Mouse (Mus musculus): Measurements from ENCODE around the gene Gm21976. TPM values are rescaled to one million over a fixed set of nuclear protein-coding genes. Genes with fewer than 3 reads are reported as not detected.

Gm21976 gene
- not detected for polyA plus RNA-seq (2012; fragmentation: generic; extraction: Trizol)

GRCm38 (mm10) chr13:98279686-98280085 is at the start of gene Gm21976:
Gene Gm21976 (plus strand): TSS chr13:98279887.
- TF ChIP-seq TCF12 (IDR thresholded peaks at IDR 0.05; ENCODE audit: insufficient read depth, poor library complexity, severe bottlenecking) = no peak
- no peak for TF ChIP-seq MYOG (IDR thresholded peaks at IDR 0.05; ENCODE audit: control insufficient read depth in 1 of 3, insufficient read depth in 1 of 3, insufficient read length in 2 of 3, low read depth in 2 of 3)
- no peak for TF ChIP-seq REST (IDR thresholded peaks at IDR 0.05; ENCODE audit: insufficient read depth, insufficient read length)
- TF ChIP-seq SRF (IDR thresholded peaks at IDR 0.05; ENCODE audit: control insufficient read depth, insufficient read length, low read depth) = no peak
- no peak for TF ChIP-seq POLR2A (IDR thresholded peaks at IDR 0.05; ENCODE audit: insufficient read length, low read depth)
- no peak for TF ChIP-seq E2F4 (IDR thresholded peaks at IDR 0.05; ENCODE audit: insufficient read depth)
- TF ChIP-seq USF1 (IDR thresholded peaks at IDR 0.05; ENCODE audit: low read depth) = no peak
- TF ChIP-seq CEBPB (IDR thresholded peaks at IDR 0.05; ENCODE audit: insufficient read depth, poor library complexity, severe bottlenecking) = no peak
- no peak for TF ChIP-seq MYOD1 (IDR thresholded peaks at IDR 0.05; ENCODE audit: control insufficient read depth in 1 of 3, insufficient read length in 2 of 3, low read depth in 2 of 3)
- TF ChIP-seq TCF3 (IDR thresholded peaks at IDR 0.05; ENCODE audit: insufficient read length, low read depth) = no peak
- no peak for TF ChIP-seq POLR2AphosphoS2 (IDR thresholded peaks at IDR 0.05; ENCODE audit: insufficient read length, low read depth)
- no peak for TF ChIP-seq MAX (IDR thresholded peaks at IDR 0.05; ENCODE audit: low read depth)

GRCm38 (mm10) chr13:98230511-98230910 is 49.2 kb upstream of the Gm21976 start:
- TF ChIP-seq POLR2A (IDR thresholded peaks at IDR 0.05; ENCODE audit: insufficient read length, low read depth) = no peak
- no peak for TF ChIP-seq CEBPB (IDR thresholded peaks at IDR 0.05; ENCODE audit: insufficient read depth, poor library complexity, severe bottlenecking)
- no peak for TF ChIP-seq E2F4 (IDR thresholded peaks at IDR 0.05; ENCODE audit: insufficient read depth)
- TF ChIP-seq REST (IDR thresholded peaks at IDR 0.05; ENCODE audit: insufficient read depth, insufficient read length) = no peak
- TF ChIP-seq TCF12 (IDR thresholded peaks at IDR 0.05; ENCODE audit: insufficient read depth, poor library complexity, severe bottlenecking) = no peak
- no peak for TF ChIP-seq MAX (IDR thresholded peaks at IDR 0.05; ENCODE audit: low read depth)
- Histone ChIP-seq H3K27me3 (ENCODE audit: control insufficient read depth, insufficient read depth, insufficient read length) (peaks cover 11% of the 10 kb centered on the region), H3K36me3 (ENCODE audit: control insufficient read depth, insufficient read depth) (no peaks in the 10 kb centered on the region), H3K4me3 (no peak overlapping the region), H3K4me2 (ENCODE audit: low read depth) (no peak overlapping the region), H3ac (ENCODE audit: control insufficient read depth, insufficient read length) (no peak overlapping the region), H3K79me2 (ENCODE audit: control insufficient read depth, insufficient read depth) (no peaks in the 10 kb centered on the region)

More at GRCm38 (mm10) chr13:98279686-98280085, at the start of gene Gm21976:
- H3ac ChIP-seq (ENCODE audit: control insufficient read depth, insufficient read length) = no peak within 1 kb of the TSS
- H3K4me3 ChIP-seq = no peak within 1 kb of the TSS
- no peaks in the 10 kb centered on the region for H3K27me3 ChIP-seq (ENCODE audit: control insufficient read depth, insufficient read depth, insufficient read length)
- H3K36me3 ChIP-seq (ENCODE audit: control insufficient read depth, insufficient read depth) = no peaks in the 10 kb centered on the region
- no peaks in the 10 kb centered on the region for H3K79me2 ChIP-seq (ENCODE audit: control insufficient read depth, insufficient read depth)
- no peak within 1 kb of the TSS for H3K4me2 ChIP-seq (ENCODE audit: low read depth)

GRCm38 (mm10) chr13:98235451-98235850 is 44.2 kb upstream of the Gm21976 start:
- Histone ChIP-seq H3K4me3 (no peak overlapping the region), H3K4me2 (ENCODE audit: low read depth) (no peak overlapping the region), H3K36me3 (ENCODE audit: control insufficient read depth, insufficient read depth) (no peaks in the 10 kb centered on the region), H3K27me3 (ENCODE audit: control insufficient read depth, insufficient read depth, insufficient read length) (peaks cover 12% of the 10 kb centered on the region), H3K79me2 (ENCODE audit: control insufficient read depth, insufficient read depth) (no peaks in the 10 kb centered on the region), H3ac (ENCODE audit: control insufficient read depth, insufficient read length) (no peak overlapping the region)
- no peak for TF ChIP-seq POLR2AphosphoS2 (IDR thresholded peaks at IDR 0.05; ENCODE audit: insufficient read length, low read depth)
- TF ChIP-seq POLR2A (IDR thresholded peaks at IDR 0.05; ENCODE audit: insufficient read length, low read depth) = no peak
- no peak for TF ChIP-seq CEBPB (IDR thresholded peaks at IDR 0.05; ENCODE audit: insufficient read depth, poor library complexity, severe bottlenecking)
- TF ChIP-seq E2F4 (IDR thresholded peaks at IDR 0.05; ENCODE audit: insufficient read depth) = no peak
- TF ChIP-seq MAX (IDR thresholded peaks at IDR 0.05; ENCODE audit: low read depth) = no peak
- TF ChIP-seq MYOD1 (IDR thresholded peaks at IDR 0.05; ENCODE audit: control insufficient read depth in 1 of 3, insufficient read length in 2 of 3, low read depth in 2 of 3) = no peak
- no peak for TF ChIP-seq REST (IDR thresholded peaks at IDR 0.05; ENCODE audit: insufficient read depth, insufficient read length)
- TF ChIP-seq USF1 (IDR thresholded peaks at IDR 0.05; ENCODE audit: low read depth) = no peak
- TF ChIP-seq MYOG (IDR thresholded peaks at IDR 0.05; ENCODE audit: control insufficient read depth in 1 of 3, insufficient read depth in 1 of 3, insufficient read length in 2 of 3, low read depth in 2 of 3) = no peak

- TF ChIP-seq MYOD1 (IDR thresholded peaks at IDR 0.05; ENCODE audit: control insufficient read depth in 1 of 3, insufficient read length in 2 of 3, low read depth in 2 of 3) (no peak), TCF12 (IDR thresholded peaks at IDR 0.05; ENCODE audit: insufficient read depth, poor library complexity, severe bottlenecking) (no peak), E2F4 (IDR thresholded peaks at IDR 0.05; ENCODE audit: insufficient read depth) (no peak), POLR2A (IDR thresholded peaks at IDR 0.05; ENCODE audit: insufficient read length, low read depth) (no peak), MAX (IDR thresholded peaks at IDR 0.05; ENCODE audit: low read depth) (no peak), USF1 (IDR thresholded peaks at IDR 0.05; ENCODE audit: low read depth) (no peak), MYOG (IDR thresholded peaks at IDR 0.05; ENCODE audit: control insufficient read depth in 1 of 3, insufficient read depth in 1 of 3, insufficient read length in 2 of 3, low read depth in 2 of 3) (no peak), TCF3 (IDR thresholded peaks at IDR 0.05; ENCODE audit: insufficient read length, low read depth) (no peak), SRF (IDR thresholded peaks at IDR 0.05; ENCODE audit: control insufficient read depth, insufficient read length, low read depth) (no peak), REST (IDR thresholded peaks at IDR 0.05; ENCODE audit: insufficient read depth, insufficient read length) (no peak), CEBPB (IDR thresholded peaks at IDR 0.05; ENCODE audit: insufficient read depth, poor library complexity, severe bottlenecking) (no peak), POLR2AphosphoS2 (IDR thresholded peaks at IDR 0.05; ENCODE audit: insufficient read length, low read depth) (no peak)
- H3K4me3 ChIP-seq = no peak overlapping the region
- no peak overlapping the region for H3ac ChIP-seq (ENCODE audit: control insufficient read depth, insufficient read length)
- H3K4me2 ChIP-seq (ENCODE audit: low read depth) = no peak overlapping the region
- H3K36me3 ChIP-seq (ENCODE audit: control insufficient read depth, insufficient read depth) = no peaks in the 10 kb centered on the region
- peaks cover 12% of the 10 kb centered on the region for H3K27me3 ChIP-seq (ENCODE audit: control insufficient read depth, insufficient read depth, insufficient read length)
- H3K79me2 ChIP-seq (ENCODE audit: control insufficient read depth, insufficient read depth) = no peaks in the 10 kb centered on the region
Observed at GRCm38 (mm10) chr13:98239978-98240641, 39.6 kb upstream of the Gm21976 start.
